Mouse (Mus musculus) gastrocnemius, adult 2 months (tissue): ENCODE data around the gene Krt9. TPM values are rescaled to one million over a fixed set of nuclear protein-coding genes. Genes with fewer than 3 reads are reported as not detected.

Source experiments
- DNase-seq: peaks from one replicate; pipeline ENCODE4 v3.0.0; 2022
- H3K27ac ChIP-seq: fragments of 200-600 bp; 2 replicates; pipeline ENCODE4 v1.8.1; 2022; ENCODE audit warnings: mild to moderate bottlenecking
- H3K4me3 ChIP-seq: fragments of 200-600 bp; 2 replicates; pipeline ENCODE4 v1.8.1; 2022; ENCODE audit warnings: mild to moderate bottlenecking, moderate library complexity
- CTCF ChIP-seq: fragments of 200-600 bp; IDR thresholded peaks from 2 replicates; pipeline ENCODE4 v1.8.1; 2022; ENCODE audit warnings: antibody characterized with exemption, mild to moderate bottlenecking, moderate library complexity
- intact Hi-C: fragments of 180-260 bp; cut with DNase I; formaldehyde crosslinking; loops from one replicate; pipeline ENCODE4 v1.15.1; 2025
- total RNA-seq, 2 experiments: library from RNA; stranded (reverse); gene quantifications; 2 replicates each; pipeline ENCODE4 v1.2.3; 2021

Krt9 gene
- total RNA-seq, 2 experiments from 2014 or later: not detected

DNA sequence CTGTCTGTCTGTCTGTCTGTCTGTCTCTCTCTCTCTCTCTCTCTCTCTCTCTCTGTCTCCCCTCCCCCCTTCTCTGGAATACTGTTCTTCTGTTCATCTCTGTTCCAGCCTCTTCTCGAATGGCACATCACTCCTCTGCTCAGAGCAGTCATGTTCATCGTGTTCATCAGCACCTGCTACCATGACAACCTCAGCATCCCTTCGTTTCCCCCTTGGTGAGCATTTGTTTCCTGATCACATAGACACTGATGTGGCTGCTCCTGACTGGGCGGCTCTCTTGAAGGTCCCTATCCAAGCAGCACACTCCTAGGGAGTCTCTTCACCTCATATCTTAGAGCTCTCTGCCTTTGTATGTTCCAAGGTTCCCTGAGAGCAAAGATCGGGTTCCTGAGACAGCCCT lies 14.7 kb downstream of the Krt9 start:
- no peak overlapping the region for H3K4me3 ChIP-seq
- H3K27ac ChIP-seq: no peak overlapping the region
- intact Hi-C loops: no loop called here
- TF ChIP-seq CTCF: no peak
- no peak for DNase-seq

DNA sequence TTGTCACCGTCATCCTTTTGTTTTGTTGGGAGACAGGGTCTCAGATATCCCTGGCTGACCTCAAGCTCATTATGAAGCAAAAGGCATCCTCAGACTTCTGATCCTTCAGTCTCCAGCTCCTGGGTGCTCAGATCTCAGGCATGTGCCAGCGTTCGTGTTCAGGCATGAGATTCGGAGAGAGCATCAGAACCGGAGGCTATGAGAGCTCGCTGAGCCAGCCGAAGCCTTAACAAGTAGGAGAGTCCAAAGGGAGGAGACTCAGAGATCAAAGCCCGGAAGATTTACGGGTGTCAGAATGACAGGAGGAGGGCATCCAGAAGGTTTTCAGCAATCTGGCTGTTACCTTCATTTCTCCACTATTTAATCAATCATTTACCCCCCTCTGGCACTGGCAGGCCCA lies 16.3 kb downstream of the Krt9 start:
- H3K4me3 ChIP-seq: no peak overlapping the region
- no peak for DNase-seq
- intact Hi-C loops: no loop called here
- TF ChIP-seq CTCF: no peak
- no peak overlapping the region for H3K27ac ChIP-seq

DNA sequence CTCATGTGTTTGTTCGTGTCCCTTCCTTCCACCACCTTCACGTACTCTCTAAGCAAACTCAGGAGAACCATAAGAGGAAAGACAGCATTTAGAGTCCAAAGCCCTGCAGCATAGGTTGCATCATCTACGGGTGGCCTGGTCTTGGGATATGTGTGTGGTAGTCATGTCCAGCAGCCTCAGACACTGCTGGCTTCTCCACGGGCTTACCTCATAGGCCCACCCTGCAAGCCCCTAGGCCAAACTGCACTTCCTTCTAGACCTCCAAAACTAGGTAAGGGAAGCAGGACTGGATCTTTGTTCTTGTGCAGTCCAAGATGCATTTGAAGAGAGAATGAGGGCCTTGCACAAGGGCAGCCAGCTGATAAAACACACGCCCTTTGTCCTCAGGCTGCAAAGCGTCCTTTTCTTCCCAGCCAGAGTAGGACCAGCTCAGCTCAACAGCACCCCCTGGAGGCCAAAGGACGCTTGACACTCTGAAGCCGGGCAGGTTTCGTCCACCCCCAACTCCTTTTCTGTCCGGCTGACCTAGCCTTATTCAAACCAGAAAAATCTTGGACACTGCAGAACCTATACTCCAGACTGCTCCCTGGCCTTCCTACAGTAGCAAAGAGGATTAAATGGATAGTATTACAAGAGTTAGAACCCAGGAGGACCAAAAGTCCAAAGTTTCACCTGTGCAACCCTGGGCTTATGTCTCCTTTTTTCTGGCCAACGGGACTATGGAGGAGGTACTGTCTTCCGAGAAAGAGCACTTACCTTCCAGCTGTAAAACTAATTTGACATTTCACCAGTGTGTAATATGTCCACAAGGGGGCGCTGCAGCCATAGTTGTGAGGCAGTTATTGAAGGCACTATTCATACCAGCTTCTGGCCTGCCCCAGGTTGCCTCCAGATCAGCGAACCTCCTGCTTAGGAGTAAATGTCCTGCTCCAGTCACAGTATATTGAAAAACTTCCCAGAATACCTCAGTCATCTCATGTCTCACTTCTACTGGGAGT lies 24.0 kb downstream of the Krt9 start:
- H3K4me3 ChIP-seq: peak overlapping the region; percentile 5; the same call in 1 of the 2 replicates
- peak; percentile 72 for DNase-seq
- no peak overlapping the region for H3K27ac ChIP-seq
- intact Hi-C loops: loop anchor here (5.0 to 10.0 kb wide), 2 partner anchors 113 to 704 kb away; no protein-coding TSS in a partner anchor
- peak; percentile 60 for TF ChIP-seq CTCF

DNA sequence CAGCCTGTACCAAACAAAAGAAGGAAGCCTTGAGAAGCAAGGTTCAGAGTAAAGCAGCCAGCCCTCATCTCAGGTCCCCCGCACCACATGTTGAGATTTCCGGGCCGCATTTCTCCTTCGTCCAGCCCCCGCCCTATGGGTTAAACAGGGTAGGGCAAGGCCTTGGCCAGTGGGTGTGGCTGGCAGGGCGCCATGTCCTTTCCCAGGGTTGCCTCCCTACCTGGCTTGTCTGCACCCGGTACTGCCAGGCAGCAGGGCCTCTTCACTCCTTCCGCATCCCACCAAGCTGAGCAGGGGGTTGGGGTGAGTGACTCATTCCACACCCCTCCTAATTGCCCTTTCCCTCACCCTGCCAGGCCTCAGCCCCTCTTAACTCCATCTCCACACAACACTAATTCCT lies 25.0 kb downstream of the Krt9 start:
- no peak for TF ChIP-seq CTCF
- H3K27ac ChIP-seq: no peak overlapping the region
- DNase-seq: no peak
- intact Hi-C loops: loop anchor here (5.0 to 10.0 kb wide), 2 partner anchors 114 to 703 kb away; no protein-coding TSS in a partner anchor
- H3K4me3 ChIP-seq: no peak overlapping the region

DNA sequence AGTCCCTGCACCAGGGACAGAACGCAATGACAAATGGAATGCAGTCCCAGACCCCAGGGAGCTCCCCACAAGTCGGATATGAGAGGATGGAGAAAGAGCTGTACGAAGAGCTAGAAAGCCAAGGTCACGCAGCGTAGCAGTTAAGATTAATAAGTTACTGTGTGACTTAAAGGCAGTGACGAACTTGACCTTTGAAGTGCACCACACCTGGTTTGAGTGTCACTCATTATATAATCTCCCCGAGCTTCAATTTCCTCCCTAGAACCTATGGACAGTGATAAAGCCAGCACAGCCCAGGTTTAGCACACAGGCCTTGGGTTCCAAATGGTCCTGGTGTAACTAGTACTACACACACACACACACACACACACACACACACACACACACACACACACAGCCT lies 28.7 kb downstream of the Krt9 start:
- no peak for DNase-seq
- intact Hi-C loops: loop anchor here (10.0 kb wide), 1 partner anchor 700 kb away; no protein-coding TSS in a partner anchor
- no peak overlapping the region for H3K4me3 ChIP-seq
- no peak overlapping the region for H3K27ac ChIP-seq
- TF ChIP-seq CTCF: no peak

DNA sequence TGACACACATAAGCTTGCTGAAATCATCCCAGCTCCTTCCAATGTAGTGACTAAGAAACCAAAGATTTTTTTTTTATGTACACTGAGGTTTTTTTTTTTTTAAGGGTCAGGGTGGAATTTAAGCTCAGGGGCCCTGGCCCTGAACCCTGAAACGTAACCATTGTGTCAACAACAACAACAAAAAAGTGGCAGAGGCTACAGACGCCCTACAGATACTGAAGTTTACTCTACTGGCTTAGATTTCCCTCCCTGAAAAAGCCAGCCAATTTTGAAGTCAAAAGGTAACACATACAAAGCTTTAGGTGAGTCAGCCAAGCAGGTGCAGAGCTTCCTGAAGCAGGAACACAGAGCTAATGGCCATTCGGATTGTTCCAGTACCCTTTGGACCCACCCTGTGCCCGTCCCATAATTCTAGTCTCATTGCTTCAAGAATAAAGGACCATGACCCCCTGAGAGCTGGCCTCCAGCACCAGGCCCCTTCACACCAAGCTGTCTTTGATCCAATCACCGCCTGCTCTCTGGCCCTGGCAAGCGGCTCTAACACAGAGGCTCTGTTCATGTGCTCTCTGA lies 35.1 kb downstream of the Krt9 start:
- TF ChIP-seq CTCF: no peak
- no peak for DNase-seq
- H3K27ac ChIP-seq: no peak overlapping the region
- intact Hi-C loops: no loop called here
- no peak overlapping the region for H3K4me3 ChIP-seq

DNA sequence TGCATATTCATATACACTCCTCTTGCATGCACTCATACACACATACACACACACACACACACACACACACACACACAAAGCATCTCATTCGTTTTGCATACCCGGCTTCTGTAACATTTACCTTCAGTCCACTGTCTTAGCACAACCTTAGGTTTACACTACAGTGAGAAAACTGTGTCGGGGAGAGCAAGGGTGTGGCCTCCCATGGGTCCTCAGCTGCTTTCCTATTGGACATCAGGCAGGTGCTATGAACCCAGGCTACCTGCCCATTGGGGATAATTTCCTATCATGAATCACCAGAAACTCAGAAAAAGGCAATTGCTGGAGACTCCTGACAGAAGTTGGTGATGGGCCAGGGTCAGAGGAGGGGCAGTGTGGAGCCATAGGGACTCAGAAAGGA lies 35.7 kb downstream of the Krt9 start:
- intact Hi-C loops: no loop called here
- Histone ChIP-seq H3K27ac (no peak overlapping the region), H3K4me3 (no peak overlapping the region)
- no peak for DNase-seq
- TF ChIP-seq CTCF: no peak

DNA sequence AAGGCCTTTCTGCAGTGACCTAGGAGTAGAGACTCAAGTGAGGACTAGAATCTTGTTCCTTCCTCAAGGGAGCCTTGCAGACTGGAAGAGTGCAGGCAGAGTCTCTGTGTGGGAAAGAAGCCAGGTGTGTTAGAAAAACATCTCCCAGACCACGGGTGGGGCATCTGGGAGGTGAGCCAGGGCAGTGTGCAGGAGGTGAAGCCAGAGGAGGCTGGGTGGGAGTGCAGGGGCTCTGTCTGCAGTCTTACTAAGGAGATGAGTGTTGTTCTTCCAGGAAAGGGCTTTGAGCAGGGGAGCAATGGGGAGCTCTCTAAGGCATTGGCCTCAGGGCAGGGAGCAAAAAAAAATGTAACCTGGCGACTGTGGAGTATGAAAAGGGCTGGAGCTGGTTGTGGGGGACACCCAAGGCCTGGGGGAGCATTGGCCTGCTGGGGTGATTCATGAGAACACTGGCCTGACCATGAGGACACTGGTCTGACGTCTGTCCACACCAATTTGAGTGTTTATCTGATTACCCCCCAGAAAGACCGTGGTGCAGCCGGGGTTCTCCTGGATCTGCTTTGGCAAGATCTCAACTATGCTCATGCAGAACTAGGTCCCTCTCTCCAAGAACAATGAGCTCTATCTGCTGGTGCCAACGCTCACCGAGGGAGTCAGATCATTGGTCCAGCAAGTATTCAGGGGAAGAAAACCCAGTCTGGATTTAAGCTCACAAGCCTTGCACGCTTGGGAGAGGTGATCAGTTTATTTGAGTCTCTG lies 37.4 kb downstream of the Krt9 start:
- DNase-seq: no peak
- TF ChIP-seq CTCF: no peak
- Histone ChIP-seq H3K4me3 (no peak overlapping the region), H3K27ac (no peak overlapping the region)
- intact Hi-C loops: no loop called here

DNA sequence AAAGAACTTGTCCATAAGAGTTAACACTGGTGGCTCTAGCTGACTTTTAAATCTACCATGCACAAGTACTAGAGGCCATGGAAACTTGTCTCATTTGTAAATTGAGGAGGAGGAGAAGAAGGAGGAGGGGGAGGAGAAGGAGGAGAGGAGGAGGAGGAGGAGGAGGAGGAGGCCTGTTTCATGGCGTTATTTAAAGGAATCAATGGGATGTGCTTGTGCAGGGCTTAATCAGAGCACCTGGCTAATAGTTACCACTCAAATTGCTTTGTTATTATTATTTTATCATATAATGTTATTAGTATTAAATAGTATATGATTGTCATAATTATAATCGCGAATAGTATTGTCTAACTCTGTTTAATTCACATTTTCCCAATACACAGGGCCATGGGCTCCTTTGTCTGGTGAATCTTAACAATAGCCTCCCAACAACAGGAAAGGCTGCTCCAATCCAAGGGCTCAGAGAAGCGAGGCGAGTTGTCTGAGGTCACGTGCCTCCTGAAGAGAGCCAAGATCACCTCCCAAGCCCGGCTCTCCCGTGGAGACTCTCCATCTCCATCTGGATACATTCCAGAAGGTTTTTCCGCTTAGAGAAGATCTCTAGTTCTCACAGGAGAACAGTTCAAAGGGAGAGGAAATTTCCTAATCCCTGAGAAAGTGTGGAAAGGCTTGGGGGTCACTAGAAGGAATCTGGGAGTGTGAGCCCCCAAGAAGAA lies 44.3 kb downstream of the Krt9 start, which contains the start of gene Krt19:
Krt19 (minus strand) TSS at position 51 of the 716 bp plus-strand sequence.
- Histone ChIP-seq H3K27ac (no peak within 1 kb of the TSS), H3K4me3 (no peak within 1 kb of the TSS)
- intact Hi-C loops: no loop called here
- no peak for TF ChIP-seq CTCF
- no peak for DNase-seq

DNA sequence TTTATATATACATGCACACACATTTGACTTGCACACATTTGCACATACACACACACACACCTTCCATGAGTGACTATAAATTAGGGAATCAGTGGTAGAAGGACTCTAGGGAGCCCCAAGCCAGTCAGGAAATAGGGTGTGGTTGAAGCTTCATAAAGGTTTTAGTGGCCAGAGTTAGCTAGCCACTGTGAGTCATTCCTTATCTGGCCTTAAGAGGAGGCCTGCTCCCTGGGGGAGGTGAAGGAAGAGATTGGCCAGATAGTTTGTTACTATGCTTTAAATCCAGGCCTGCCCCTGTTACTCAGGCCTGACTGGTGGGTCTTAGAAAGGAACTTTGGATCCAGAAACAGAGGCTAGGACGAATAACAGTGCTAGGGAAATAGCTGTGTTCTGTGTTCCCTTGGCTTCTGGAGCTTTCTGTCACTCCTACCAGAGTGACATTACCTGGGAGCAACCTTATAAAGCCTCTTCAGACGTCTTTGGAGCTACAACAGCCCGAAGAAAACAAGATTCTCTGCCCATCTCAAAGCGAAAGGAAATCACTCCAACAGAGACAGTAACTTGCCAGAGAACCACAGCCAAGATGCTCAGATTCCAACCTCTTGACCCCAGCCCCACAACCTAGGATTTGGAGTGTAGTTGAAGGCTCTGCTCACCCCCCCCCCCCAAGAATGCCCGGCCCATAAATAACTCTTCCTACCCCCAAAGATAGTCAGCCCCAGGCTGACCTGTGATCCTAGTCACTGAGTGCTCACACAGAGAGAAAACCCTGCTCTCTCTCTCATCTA lies 45.3 kb downstream of the Krt9 start:
- Histone ChIP-seq H3K4me3 (no peak overlapping the region), H3K27ac (no peak overlapping the region)
- no peak for DNase-seq
- no peak for TF ChIP-seq CTCF
- intact Hi-C loops: no loop called here

DNA sequence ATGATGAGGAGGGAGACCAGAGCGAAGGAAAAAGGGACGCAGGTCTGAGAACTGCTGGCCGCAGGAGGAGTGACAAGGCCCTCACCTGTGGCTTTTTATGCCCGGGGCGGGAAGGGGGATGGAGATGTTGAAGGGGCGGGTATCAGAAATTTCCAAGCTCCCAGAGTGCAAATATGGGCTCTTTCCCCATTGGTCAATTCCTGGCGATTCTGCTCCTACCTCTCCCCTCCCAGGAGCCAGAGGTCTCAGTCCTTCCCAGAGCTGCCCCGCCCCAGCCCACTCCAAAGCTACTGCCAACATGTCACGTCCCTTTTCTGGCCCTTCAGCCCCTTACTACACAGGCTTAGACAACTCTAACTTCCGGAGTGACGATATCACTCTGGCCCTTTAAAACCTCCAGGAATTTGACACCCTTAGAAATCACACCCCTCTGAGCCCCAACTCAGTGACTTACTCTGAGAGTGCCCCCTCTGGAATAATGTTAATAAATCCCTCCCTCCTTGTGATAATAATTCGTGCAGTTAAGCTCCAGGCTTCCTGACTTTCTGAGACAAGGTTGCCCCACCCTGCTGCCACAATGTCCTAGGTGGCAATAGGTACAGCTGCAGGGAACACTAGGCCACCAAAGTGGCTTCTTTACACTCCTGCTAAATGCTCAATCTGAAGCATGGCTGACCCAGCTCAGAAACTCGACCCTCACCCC lies 47.0 kb downstream of the Krt9 start:
- no peak for TF ChIP-seq CTCF
- no peak overlapping the region for H3K4me3 ChIP-seq
- intact Hi-C loops: no loop called here
- no peak for DNase-seq
- H3K27ac ChIP-seq: no peak overlapping the region
